Mouse (Mus musculus) A20 (cell line): Measurements from ENCODE around the gene Gm3187.
"Not testable (repeated sequence)": the region's sequence is repeated elsewhere in the genome, so short reads cannot be mapped to it uniquely, and the experiment has no call there.

Experiments
- DNase-seq: peaks from one replicate; pipeline ENCODE4 v3.0.0-alpha.2; 2011; ENCODE audit warnings: low read depth, low spot score

The Gm3187 gene

DNA sequence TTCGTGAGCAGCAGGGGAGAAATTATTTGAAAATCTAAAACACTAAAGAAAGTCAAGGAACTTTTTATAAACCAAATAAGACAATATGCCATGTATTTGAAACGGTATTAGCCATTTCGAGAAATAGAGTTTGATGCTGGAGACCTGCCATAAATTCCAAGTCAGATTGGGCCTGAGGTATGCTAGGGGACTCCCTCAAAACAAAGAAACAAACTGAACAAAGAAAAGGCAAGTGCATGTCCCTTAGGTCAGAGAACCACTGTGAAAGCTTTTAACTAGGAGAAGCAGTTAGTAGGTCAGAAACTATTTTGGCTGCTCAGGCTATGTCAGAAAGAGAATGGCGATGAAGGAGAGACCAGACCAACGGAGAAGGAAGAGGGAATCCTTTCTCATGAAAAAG is at the start of gene Gm3187:
Gene Gm3187 (plus strand): TSS at position 301 of the 400 bp plus-strand sequence.
- DNase-seq = not testable (repeated sequence)

DNA sequence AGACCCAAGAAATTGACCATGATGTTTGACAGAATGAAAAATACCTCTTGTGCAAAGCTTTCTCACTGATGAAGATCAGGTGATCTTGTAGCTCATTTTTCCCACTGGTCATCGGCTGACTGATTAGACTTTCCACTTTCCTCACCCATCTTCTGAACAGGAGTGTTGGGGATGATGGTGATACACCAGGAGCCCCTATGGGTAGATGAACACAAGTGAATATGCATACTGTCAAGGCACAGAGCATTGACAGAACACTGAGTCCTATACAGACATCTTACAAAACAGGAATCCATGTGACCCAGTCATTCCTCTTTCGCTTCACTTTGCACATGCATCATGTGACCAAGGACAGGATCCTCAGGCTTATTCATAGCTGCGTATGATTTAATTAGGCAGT is 28.6 kb upstream of the Gm3187 start, which contains the start of gene Gm3194:
Gene Gm3194 (minus strand): TSS at position 101 of the 400 bp plus-strand sequence.
- DNase-seq = not testable (repeated sequence)

DNA sequence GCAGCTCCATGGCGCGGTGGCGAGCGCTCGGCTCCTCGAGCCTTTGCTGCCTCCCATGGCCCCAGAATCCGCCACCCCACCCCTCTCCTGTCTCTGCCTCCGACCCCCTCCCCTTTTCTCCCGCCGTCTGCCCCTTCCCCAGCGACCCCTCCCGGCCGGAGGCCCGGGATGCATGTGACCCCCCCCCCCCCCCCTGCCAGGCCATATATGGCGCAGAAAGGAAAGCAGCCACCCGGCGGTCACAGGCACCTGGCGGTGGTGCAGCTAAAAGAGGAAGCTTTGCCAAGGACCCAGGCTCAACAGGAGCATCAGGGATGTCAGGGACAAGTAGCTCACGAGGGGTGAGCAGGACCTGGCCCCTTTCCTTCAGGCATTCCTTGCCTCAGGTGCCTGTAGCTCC is 23.5 kb upstream of the Gm3187 start:
- not testable (repeated sequence) for DNase-seq

DNA sequence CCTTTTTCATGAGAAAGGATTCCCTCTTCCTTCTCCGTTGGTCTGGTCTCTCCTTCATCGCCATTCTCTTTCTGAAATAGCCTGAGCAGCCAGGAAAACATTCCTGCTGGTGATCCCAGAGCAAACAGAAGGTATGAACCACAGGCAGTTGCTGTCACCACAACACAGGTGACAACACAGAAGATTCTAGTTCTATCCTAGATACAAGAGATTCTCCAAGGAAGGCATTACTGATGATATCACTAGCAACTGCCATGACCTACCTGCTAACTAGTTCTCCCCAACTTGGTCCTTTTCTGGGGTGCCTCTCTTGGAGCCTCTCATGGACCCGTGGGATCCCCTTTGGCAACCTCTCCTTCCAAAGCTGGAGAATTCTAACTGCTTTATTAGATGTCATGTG is 6.3 kb upstream of the Gm3187 start, which contains the start of gene Gm8246:
Gene Gm8246 (minus strand): TSS at position 101 of the 400 bp plus-strand sequence.
- not testable (repeated sequence) for DNase-seq

DNA sequence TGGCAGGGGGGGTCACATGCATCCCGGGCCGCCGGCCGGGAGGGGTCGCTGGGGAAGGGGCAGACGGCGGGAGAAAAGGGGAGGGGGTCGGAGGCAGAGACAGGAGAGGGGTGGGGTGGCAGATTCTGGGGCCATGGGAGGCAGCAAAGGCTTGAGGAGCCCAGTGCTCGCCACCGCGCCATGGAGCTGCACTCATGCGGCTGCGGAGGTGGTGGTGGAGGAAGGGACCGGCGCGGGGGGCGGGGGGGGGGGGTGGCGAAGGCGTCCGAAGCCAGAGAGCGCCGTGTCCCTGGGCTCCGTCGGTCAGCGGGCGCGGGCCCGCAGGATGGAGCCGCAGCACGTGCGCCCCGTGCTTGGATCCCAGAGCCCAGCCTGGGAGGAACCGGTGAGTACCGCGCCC is 17.4 kb downstream of the Gm3187 start, which contains the start of gene Gm3488:
Gene Gm3488 (plus strand): TSS at position 301 of the 400 bp plus-strand sequence.
- not testable (repeated sequence) for DNase-seq

DNA sequence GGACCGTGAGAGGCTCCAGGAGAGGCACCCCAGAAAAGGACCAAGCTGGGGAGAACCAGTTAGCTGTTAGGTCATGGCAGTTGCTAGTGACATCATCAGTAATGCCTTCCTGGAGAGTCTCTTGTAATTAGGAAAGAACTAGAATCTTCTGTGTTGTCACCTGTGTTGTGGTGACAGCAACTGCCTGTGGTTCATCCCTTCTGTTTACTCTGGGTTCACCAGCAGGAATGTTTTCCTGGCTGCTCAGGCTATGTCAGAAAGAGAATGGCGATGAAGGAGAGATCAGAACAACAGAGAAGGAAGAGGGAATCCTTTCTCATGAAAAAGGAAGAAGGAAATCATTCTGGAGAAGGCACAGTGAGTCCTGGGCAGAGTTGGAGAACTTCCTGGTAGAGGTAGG is 54.2 kb downstream of the Gm3187 start, which contains the start of gene Gm3532:
Gene Gm3532 (plus strand): TSS at position 301 of the 400 bp plus-strand sequence.
- DNase-seq = not testable (repeated sequence)
